Mouse (Mus musculus) embryonic facial prominence, embryonic 14.5 days (tissue): ENCODE measurements around the gene Zfp3. TPM values are rescaled to one million over a fixed set of nuclear protein-coding genes. Genes with fewer than 3 reads are reported as not detected.
A peak's percentile ranks its signal among the peaks of the same experiment; 100 is the strongest.
"Not testable (repeated sequence)": the region's sequence is repeated elsewhere in the genome, so short reads cannot be mapped to it uniquely, and the experiment has no call there.

Source experiments
- ATAC-seq: fragments of 200-750 bp; cut with Nextera tagmentation; 2 replicates; pipeline ENCODE4 v1.8.0; 2017; ENCODE audit warnings: low read depth, moderate number of reproducible peaks, moderate TSS enrichment
- DNase-seq: peaks from one replicate; pipeline ENCODE4 v3.0.0-alpha.2; 2015; ENCODE audit warnings: low spot score
- H3K27ac ChIP-seq: fragments of 300-500 bp; sonication (generic); replicated peaks from 2 replicates; pipeline ENCODE4 v1.5.1; 2014; ENCODE audit warnings: low read depth, mild to moderate bottlenecking, low read length, moderate library complexity
- H3K27me3 ChIP-seq: fragments of 300-500 bp; sonication (generic); replicated peaks from 2 replicates; pipeline ENCODE4 v1.6.1; 2014; ENCODE audit warnings: low read length; ENCODE audit not compliant: control insufficient read depth, insufficient read depth
- H3K36me3 ChIP-seq: fragments of 300-500 bp; sonication (generic); 2 replicates; pipeline ENCODE4 v1.6.1; 2014; ENCODE audit warnings: low read length, mixed read lengths; ENCODE audit not compliant: control insufficient read depth, insufficient read depth
- H3K4me1 ChIP-seq: fragments of 300-500 bp; sonication (generic); 2 replicates; pipeline ENCODE4 v1.6.1; 2014; ENCODE audit warnings: antibody characterized with exemption, low read length; ENCODE audit not compliant: control insufficient read depth, insufficient read depth
- H3K4me2 ChIP-seq: fragments of 300-500 bp; sonication (generic); 2 replicates; pipeline ENCODE4 v1.6.1; 2014; ENCODE audit warnings: low read depth, mild to moderate bottlenecking, low read length, moderate library complexity, mixed read lengths
- H3K4me3 ChIP-seq: fragments of 300-500 bp; sonication (generic); 2 replicates; pipeline ENCODE4 v1.5.1; 2014; ENCODE audit warnings: low read depth, mild to moderate bottlenecking, low read length
- H3K9ac ChIP-seq: fragments of 300-500 bp; sonication (generic); 2 replicates; pipeline ENCODE4 v1.6.1; 2014; ENCODE audit warnings: low read depth, mild to moderate bottlenecking, low read length, moderate library complexity, mixed read lengths
- H3K9me3 ChIP-seq: fragments of 300-500 bp; sonication (generic); 2 replicates; pipeline ENCODE4 v1.6.1; 2016; ENCODE audit warnings: low read length; ENCODE audit not compliant: control insufficient read depth
- WGBS: fragments of 180-500 bp; shearing (Covaris S2); extraction: QIAGEN DNeasy Blood & Tissue Kit; methylation state at CpG from one replicate; pipeline ENCODE4 v1.1.7; 2014; 5-methylcytosine and 5-hydroxymethylcytosine counted together
- polyA plus RNA-seq: library from polyadenylated mRNA; unstranded; fragments of >200 nt; fragmentation: Nextera tagmentation; extraction: Ambion mirVana; gene quantifications from 2 replicates; pipeline ENCODE4 v1.2.1, GENCODE M21; 2014

Zfp3 gene
- polyA plus RNA-seq, 1 experiment from 2014 or later: 7.0 TPM

DNA sequence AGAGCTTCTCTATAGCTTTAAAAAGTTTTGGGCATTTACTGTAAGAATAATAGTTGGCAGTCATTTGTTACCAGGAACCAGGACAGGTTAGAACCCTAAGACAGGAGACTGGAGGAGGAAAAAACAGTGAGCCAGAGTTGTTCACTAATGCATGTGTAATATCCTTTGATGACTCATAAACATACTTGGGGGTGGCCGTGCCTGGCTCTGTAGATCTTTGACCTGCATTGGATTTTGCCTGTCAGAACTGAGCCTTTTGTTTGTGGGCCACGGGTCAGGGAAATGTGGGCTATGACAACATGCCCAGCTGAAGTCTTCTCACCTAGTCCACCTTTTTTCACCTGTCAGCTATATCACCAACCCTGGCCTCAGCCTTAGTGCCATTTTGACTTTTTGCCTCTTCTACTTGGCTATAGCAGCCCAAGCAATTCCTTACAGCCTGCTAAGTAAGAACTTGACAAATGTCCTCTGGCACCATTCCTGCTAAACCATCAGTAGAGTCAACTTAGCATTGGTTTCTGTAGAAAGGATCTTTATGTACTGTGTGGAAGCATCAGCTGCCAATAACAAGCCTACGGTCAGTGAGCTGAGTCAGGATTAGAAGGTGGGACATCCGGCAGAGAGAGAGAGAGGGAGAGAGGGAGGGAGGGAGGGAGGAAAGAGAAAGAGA, 16.0 kb upstream of the Zfp3 start:
- Histone ChIP-seq H3K4me1 (no peaks in the 10 kb centered on the region), H3K36me3 (no peaks in the 10 kb centered on the region), H3K27ac (no peak overlapping the region), H3K9ac (no peak overlapping the region), H3K4me3 (no peak overlapping the region), H3K27me3 (no peaks in the 10 kb centered on the region), H3K9me3 (peaks cover 5% of the 10 kb centered on the region; the same call in 1 of the 2 replicates), H3K4me2 (no peak overlapping the region)
- no peak for ATAC-seq
- no peak for DNase-seq
- WGBS: 87% methylated on average over 4 of the region's 4 CpGs

- ATAC-seq: no peak
Measured at GRCm38 (mm10) chr11:70752337-70753017, 11.5 kb upstream of the Zfp3 start.

DNA sequence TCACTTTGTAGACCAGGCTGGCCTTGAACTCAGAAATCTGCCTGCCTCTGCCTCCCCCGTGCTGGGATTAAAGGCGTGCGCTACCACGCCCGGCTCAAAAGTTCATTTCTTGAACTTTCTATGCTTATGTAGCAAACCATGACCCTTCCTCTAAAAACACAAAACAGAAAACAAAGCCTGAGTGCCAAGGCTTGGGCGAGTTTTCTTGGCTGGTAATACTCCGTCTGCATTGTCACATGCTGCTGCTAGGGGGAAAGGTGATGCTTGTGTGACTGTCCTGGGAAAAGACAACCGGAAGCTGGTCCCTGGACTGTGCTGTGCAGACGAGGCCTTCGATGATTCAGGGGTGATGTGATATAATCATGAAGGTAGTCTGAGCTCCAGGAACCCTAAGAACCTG, 10.9 kb upstream of the Zfp3 start:
- ATAC-seq (no peak), DNase-seq (no peak)
- H3K27ac ChIP-seq: no peak overlapping the region
- H3K9me3 ChIP-seq: peaks cover 5% of the 10 kb centered on the region; the same call in 1 of the 2 replicates
- H3K9ac ChIP-seq: no peak overlapping the region
- no peaks in the 10 kb centered on the region for H3K27me3 ChIP-seq
- no peak overlapping the region for H3K4me3 ChIP-seq
- H3K36me3 ChIP-seq: no peaks in the 10 kb centered on the region
- WGBS: 88% methylated on average over 10 of the region's 10 CpGs
- H3K4me1 ChIP-seq: no peaks in the 10 kb centered on the region
- no peak overlapping the region for H3K4me2 ChIP-seq

More at GRCm38 (mm10) chr11:70752337-70753017, 11.5 kb upstream of the Zfp3 start:
- no peak overlapping the region for H3K4me3 ChIP-seq
- H3K9me3 ChIP-seq: peaks cover 5% of the 10 kb centered on the region; the same call in 1 of the 2 replicates
- H3K27ac ChIP-seq: no peak overlapping the region
- H3K36me3 ChIP-seq: no peaks in the 10 kb centered on the region
- H3K9ac ChIP-seq: no peak overlapping the region
- WGBS: 79% methylated on average over 4 of the region's 4 CpGs
- DNase-seq: no peak
- no peak overlapping the region for H3K4me2 ChIP-seq
- no peaks in the 10 kb centered on the region for H3K4me1 ChIP-seq
- no peaks in the 10 kb centered on the region for H3K27me3 ChIP-seq

GRCm38 (mm10) chr11:70754476-70754875, 9.5 kb upstream of the Zfp3 start:
- no peak overlapping the region for H3K4me3 ChIP-seq
- H3K4me1 ChIP-seq: no peaks in the 10 kb centered on the region
- no peak overlapping the region for H3K4me2 ChIP-seq
- ATAC-seq (no peak), DNase-seq (no peak)
- no peaks in the 10 kb centered on the region for H3K36me3 ChIP-seq
- 50% methylated on average over 4 of the region's 4 CpGs for WGBS
- no peaks in the 10 kb centered on the region for H3K27me3 ChIP-seq
- H3K27ac ChIP-seq: no peak overlapping the region
- no peak overlapping the region for H3K9ac ChIP-seq
- H3K9me3 ChIP-seq: no peaks in the 10 kb centered on the region

DNA sequence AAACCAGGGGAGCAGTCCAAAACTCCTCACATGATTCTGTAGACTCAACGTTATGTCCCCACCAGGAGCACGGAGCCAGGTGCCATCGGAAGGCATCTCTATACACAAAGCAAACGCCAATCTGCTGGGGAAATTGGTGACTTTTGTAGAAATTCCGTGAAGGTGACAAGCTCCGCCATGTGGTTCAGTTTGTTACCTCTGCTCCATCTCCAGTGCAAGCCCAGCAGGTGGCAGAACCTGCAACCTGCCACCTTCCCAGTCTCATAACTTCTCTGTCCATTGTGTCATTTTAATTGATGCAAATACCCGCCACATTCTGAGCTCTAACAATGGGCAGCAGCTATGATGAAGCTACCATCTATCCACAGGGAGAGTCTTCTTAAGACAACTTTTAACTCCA, 9.1 kb upstream of the Zfp3 start:
- Histone ChIP-seq H3K36me3 (no peaks in the 10 kb centered on the region), H3K27ac (no peak overlapping the region), H3K9me3 (no peaks in the 10 kb centered on the region), H3K27me3 (no peaks in the 10 kb centered on the region), H3K4me3 (no peak overlapping the region), H3K9ac (no peak overlapping the region), H3K4me1 (no peaks in the 10 kb centered on the region), H3K4me2 (no peak overlapping the region)
- 51% methylated on average over 7 of the region's 7 CpGs for WGBS
- ATAC-seq (no peak), DNase-seq (no peak)

DNA sequence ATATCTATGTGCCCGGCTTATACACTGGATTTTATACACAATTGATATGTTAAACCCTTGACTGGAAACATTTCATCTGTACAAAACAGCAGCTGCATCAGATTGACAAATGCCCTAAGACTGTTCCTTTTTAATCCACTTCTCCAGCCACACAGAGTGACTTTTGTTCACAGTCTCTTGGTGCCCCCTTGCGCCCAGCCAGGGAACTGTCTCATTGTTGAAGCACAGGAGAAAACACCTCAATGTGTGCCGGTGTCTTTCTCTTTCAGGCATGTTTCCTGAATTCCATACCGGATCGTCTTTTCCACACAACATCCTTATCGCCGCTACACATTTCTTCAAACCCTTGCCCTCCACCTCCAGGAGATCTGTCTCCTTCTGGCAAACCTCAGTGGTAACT, 8.4 kb upstream of the Zfp3 start:
- ATAC-seq (peak; percentile 72), DNase-seq (peak; percentile 75)
- Histone ChIP-seq H3K4me3 (no peak overlapping the region), H3K4me1 (no peaks in the 10 kb centered on the region), H3K27me3 (no peaks in the 10 kb centered on the region), H3K4me2 (no peak overlapping the region), H3K36me3 (no peaks in the 10 kb centered on the region), H3K27ac (no peak overlapping the region), H3K9ac (0 out of 2 replicates have a peak overlapping the region, but pooled peaks have one; percentile 11), H3K9me3 (no peaks in the 10 kb centered on the region)
- WGBS: 9% methylated on average over 7 of the region's 7 CpGs

GRCm38 (mm10) chr11:70760446-70760845, 3.6 kb upstream of the Zfp3 start:
- 67% methylated on average over 3 of the region's 3 CpGs for WGBS
- not testable (repeated sequence) for H3K27ac ChIP-seq, ATAC-seq, H3K27me3 ChIP-seq, H3K4me3 ChIP-seq, H3K9ac ChIP-seq, H3K9me3 ChIP-seq, H3K4me1 ChIP-seq, H3K36me3 ChIP-seq, H3K4me2 ChIP-seq, DNase-seq

- Histone ChIP-seq H3K9me3 (no peaks in the 10 kb centered on the region), H3K9ac (no peak overlapping the region), H3K4me2 (no peak overlapping the region), H3K27me3 (no peaks in the 10 kb centered on the region), H3K4me3 (no peak overlapping the region), H3K27ac (no peak overlapping the region), H3K36me3 (0 out of 2 replicates have a peak, but pooled peaks cover 3% of the 10 kb centered on the region), H3K4me1 (no peaks in the 10 kb centered on the region)
- DNase-seq (no peak), ATAC-seq (no peak)
- WGBS: 84% methylated on average over 9 of the region's 9 CpGs
Measured at GRCm38 (mm10) chr11:70762641-70763040, 1.4 kb upstream of the Zfp3 start.

- H3K27ac ChIP-seq: peak overlapping the region; percentile 75
- DNase-seq (no peak), ATAC-seq (no peak)
- H3K36me3 ChIP-seq: 0 out of 2 replicates have a peak, but pooled peaks cover 7% of the 10 kb centered on the region
- H3K27me3 ChIP-seq: no peaks in the 10 kb centered on the region
- peak overlapping the region; percentile 87 for H3K9ac ChIP-seq
- H3K4me1 ChIP-seq: no peaks in the 10 kb centered on the region
- WGBS: 29% methylated on average over 3 of the region's 3 CpGs
- H3K4me3 ChIP-seq: peak overlapping the region; percentile 74
- H3K4me2 ChIP-seq: peak overlapping the region; percentile 79
- H3K9me3 ChIP-seq: no peaks in the 10 kb centered on the region
Measured at GRCm38 (mm10) chr11:70763582-70763935, 450 bp upstream of the Zfp3 start.
